Mouse (Mus musculus): ENCODE results near the gene Hacd3.
"Not testable (repeated sequence)": the region's sequence is repeated elsewhere in the genome, so short reads cannot be mapped to it uniquely, and the experiment has no call there.

The Hacd3 gene

GRCm38 (mm10) chr9:65020991-65021886 lies at the start of gene Hacd3:
Gene Hacd3 (minus strand): TSS chr9:65021693.
- DNase-seq = peak; percentile 91

- DNase-seq = no peak
These were observed 49.1 kb upstream of the Hacd3 start for GRCm38 (mm10) chr9:65070587-65070986.

DNA sequence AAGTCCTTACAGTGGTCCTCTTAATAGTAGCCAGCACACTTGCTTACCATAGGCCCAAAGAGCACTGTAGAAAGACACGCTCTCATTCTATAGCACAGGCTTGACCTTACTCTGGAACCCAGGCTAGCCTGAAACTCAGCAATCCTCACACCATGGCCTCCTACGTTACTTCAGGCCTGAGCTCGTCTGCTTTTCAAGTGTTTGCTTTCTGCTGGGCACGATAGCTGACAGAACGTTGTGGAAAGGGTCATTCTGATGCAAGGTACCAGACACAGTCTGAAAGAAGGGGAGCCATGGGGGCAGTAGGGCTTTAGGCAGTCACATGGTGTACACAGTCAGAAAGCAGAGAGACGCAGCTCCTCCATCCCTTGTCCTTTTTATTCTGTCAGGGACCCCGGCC lies 42.8 kb upstream of the Hacd3 start:
- no peak for DNase-seq

DNA sequence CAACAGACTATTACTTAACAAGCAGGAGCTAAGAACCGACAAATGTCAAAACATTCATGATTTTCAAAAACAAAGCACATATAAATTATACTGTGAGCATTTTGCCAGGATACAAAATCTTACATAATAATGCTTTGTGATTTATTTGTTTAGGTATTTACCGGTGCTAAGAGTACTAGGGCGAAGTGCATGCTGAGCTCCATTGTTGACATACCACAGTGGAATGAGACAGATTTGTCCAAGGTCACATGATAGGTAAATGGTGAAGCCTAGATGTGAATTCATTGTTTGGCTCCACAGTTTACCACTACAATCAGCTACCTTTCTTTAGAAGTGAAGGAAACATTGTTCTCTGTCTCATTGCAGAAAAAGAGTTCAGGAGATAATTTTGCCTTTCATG lies 29.5 kb upstream of the Hacd3 start:
- no peak for DNase-seq

DNA sequence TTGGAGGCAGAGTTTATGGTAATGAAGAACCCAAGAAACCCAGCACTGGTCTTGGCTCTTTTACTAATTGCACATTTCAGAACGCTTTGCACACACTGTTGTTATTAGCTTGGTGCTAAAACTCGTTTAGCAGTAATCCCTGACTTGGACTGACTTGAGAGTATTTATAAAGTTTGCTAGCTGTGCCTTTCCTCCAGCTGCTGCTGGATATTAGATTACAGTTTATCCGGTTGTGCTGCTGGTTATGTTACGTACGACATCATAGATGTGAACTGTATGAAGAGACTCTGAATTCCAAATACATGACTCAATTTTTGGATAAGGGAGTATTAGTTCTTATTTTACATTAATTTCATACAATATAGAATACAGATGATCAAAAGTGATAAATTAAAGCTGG lies 27.9 kb upstream of the Hacd3 start:
- DNase-seq = no peak

DNA sequence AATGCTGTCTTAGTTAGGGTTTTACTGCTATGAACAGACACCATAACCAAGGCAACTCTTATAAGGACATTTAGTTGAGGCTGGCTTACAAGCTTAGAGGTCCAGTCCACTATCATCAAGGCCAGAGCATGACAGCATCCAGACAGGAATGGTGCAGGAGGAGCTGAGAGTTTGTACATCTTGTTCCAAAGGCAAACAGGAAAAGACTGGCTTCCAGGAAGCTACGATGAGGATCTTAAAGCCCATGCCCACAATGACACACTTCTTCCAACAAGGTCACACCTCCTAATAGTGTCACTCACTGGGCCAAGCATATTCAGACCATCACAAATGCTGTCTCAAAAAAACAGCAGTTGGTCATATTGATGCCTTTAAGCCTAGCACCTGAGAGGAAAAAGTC lies 25.5 kb upstream of the Hacd3 start:
- no peak for DNase-seq

GRCm38 (mm10) chr9:65041430-65041829 lies 19.9 kb upstream of the Hacd3 start:
- no peak for DNase-seq

- DNase-seq = no peak
These were observed 15.4 kb upstream of the Hacd3 start for GRCm38 (mm10) chr9:65036861-65037260.

DNA sequence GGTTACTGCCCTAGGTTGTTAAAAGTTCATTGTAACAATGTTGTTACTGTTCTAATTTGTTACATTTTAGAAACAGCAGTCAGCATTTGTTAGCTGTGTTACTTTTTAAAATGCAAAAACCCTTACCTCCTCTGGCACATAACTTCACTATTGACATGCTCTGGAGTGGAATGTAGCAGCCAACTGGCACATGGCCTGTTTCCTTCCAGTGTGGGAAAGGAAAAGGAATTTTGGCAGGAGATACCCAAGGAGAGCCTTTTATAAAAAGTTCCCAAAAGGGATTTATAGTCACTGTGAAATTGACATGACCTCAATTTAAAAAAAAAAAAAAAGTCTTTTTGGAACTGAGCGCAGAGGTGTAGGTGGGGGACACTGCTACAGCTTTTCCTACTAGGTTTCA lies 15.0 kb upstream of the Hacd3 start:
- peak; percentile 72 for DNase-seq

GRCm38 (mm10) chr9:65032269-65033108 lies 11.0 kb upstream of the Hacd3 start, which contains the start of gene Dpp8:
Gene Dpp8 (plus strand): TSS chr9:65032414.
- peak; percentile 97 for DNase-seq

- no peak for DNase-seq
These were observed 10.4 kb upstream of the Hacd3 start for GRCm38 (mm10) chr9:65031894-65032268.

DNA sequence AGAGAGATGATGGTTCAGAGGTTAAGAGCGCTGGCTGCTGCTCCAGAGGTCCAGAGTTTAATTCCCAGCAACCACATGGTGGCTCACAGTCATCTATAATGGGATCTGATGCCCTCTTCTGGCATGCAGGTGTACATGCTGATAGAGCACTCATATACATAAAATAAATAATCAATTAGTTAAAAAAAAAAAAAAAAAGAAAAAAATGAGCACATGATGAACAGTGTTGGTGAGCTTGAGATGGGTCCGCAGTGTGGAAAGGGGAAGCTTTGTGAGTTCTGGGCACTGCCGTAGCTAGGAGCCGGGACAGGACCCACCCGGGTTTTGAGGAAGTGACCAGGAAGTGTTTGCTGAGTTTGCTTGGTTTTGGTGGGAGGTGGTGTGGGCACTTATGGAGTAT lies 9.9 kb upstream of the Hacd3 start:
- not testable (repeated sequence) for DNase-seq

- no peak for DNase-seq
These were observed 6.8 kb upstream of the Hacd3 start for GRCm38 (mm10) chr9:65028313-65028712.

DNA sequence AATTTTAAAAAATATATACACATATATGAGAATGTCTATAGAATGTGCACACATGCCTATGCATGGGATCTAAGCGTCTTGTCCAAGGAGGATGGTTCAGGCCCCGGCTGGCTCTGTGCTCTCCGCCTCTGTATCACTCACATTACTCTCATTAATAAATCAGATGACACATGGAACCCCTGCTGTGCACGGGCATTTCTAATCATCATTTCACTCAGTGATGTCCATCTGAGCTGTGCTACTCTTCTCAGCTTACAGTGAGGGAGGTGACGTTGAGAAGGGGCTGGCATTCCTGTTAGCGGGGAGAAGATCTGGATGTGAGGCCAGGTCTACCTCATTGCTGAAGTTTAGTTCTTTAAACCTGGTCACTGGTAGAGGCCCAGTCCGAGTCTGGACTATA lies 5.7 kb upstream of the Hacd3 start:
- DNase-seq = no peak

DNA sequence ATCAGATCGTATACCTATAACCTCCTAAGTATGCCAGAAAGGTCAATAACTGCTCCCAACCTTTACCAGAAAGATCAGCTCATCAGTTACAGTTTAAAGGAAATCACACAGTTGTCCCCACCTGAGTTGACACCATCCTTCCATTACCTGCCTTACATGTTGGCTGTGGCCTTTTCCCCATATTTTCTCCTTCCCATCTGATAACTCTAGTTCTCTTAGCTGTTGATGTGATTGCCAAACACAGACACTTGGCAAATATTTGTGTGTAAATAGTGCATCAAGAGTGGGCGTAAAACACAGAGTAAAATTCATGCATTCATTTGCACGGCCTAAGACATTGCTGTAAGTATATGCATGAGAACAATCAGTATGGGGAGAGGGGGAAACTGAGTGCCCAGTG lies 2.0 kb upstream of the Hacd3 start:
- DNase-seq = no peak

DNA sequence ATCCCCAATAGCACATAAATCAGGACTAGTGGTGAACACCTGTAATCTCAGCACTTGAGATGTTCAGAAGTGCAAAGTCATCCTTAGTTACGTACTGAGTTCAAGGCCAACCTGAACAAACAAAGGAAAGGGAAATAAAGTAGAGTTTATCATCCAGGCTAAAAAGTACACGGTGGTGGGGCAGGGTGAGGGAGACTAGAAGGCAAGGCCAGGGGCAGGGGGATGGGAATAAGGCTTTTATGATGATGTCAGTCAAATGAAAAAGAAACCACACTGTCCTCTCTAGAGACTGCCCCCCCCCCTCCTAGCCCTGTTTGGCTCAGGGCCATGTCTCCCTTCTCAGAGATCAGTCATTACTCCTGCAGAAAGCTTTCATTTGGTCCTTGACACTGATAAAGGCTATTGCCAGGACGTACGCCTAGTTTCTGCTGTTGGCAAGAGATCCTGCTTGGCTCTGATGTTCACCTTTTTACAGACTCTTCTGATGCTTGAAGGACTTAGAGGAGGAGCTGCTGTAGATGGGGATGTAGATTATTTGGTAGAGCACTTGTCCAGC lies 1.2 kb upstream of the Hacd3 start:
- peak; percentile 21 for DNase-seq

DNA sequence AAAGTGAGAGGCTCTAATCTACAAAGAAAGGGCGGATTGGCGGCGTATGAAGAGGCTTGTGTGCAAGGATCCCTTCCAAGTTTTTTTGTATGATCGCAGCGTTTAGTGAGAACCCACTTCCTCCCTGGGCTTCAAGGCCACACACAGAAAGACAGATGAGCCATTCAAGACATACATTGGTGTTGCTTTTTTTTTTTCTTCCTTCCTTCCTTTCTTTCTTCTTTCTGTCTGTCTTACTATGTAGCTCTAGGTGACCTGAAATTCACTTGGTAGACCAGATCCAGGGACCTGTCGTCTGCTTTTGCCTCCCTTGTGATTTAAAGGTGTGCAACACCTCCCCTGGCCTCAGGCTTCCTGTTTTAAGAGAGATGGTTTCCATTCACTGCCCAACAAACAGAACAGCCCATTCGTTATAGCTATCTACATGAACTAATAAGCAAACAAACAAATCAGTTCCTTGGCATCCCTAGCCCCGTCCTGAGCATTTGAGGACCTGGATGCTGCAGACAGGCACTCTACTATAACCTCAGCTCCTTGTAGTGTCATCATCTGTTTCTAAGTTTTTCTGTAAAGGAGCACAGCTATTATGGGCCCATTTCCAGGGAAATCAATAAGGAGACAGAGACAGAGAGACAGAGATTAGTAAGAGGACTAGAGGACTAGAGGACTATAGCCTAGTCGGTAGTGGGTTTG lies 540 bp upstream of the Hacd3 start:
- no peak for DNase-seq

GRCm38 (mm10) chr9:65020128-65020527 lies 1.4 kb downstream of the Hacd3 start:
- DNase-seq = no peak

DNA sequence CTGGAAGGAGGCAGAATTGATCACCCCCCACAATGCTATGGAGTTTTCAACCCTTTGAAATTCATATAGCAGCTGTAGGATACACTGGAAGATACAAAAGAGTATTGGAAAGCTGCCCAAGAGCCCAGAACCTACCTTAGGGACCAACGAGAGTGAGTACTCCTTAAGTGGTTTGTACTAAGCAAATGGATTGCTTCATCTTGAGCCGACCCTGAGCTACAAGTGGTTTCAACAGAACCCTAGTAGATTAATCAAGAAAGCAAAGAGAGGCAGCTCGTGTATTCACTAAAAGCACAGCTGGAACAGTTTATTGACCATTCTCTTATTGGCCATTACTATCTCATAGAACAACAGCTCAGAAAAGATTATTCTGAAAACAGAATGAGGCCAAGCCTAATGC lies 2.3 kb downstream of the Hacd3 start:
- peak; percentile 29 for DNase-seq

DNA sequence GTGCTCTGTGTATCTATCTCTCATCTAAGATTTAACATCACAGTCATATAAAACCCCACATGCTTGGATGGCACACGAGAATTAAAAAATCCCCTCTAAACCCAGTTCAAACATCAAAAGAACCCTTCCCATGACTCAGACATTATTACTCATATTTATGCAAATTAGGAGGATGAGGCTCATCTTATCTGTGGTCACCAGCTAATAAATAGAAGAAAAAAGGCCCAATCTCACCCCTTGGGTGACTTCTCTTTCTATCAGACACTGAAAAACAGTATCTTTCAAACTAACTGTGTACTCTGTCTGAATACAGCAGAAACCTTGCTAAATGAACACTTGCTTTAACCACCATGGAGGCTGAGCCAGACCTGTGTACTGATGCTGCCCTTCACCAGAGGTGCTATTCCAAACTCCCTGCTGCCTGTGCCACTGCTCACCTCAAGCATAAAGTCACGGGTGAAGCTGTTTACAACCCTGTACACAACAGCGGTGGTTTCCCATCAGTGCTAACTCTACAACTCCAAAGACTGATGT lies 2.8 kb downstream of the Hacd3 start:
- DNase-seq = no peak

DNA sequence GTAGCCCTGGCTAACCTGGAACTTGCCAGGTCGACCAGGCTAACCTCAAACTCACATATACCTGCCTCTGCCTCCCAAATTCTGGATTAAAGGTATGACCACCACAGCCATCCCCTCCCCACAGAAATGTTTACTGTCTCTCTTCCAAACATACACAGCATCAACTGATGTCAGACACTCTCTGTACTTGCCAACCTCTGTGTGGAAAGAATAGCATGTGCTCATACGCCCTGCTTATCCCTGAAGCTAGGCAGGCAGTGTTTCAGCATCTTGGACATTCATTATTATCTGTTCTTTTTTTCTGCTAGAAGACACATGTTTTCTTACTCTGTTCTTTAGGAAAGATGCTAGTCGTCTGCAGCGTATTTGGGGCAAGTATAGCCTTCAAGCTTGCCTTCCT lies 3.6 kb downstream of the Hacd3 start:
- DNase-seq = no peak

DNA sequence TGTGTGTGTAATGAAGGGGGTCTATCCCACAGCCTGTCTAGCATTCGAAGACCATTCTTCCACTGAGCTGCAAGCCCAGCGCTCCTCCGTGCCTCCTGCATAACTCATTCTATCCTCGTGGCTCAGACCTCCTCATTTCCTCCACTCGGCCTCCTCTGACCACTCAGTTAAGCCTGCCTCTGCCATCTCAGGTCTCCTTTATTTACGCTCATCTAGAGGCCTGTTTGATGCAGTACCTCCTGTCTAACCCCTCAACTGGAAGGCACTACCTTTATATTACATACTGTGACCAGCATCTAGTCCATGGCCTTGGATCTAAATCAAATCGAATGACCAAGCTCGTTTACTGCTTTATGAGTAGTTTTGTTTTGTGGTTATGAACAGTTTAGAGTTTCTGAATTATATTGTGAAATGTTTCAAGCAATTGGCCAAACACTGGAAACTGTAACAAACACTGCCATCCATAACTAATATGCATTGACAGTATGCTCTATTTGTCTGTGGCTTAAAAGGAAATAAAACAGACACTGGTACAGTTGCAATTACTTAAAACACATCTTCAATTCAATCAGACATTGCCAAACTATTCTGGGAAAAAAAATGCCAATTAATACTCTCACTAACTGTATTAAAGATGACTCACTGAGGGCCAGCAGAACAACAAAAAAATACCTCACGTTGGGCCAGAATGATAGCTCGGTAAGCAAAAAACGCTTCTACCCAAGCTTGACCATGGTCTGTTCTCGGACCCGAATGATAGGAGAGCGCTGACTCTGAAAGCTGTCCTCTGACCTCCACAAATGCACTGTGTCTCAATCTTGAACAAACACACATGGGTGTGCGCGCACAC lies 4.3 kb downstream of the Hacd3 start:
- DNase-seq = no peak

Measured in lung, postnatal 10 days (tissue).